Mouse (Mus musculus) liver, adult (tissue): ENCODE data around the gene Kcnj11.

Source experiments
- GATA4 ChIP-seq: IDR thresholded peaks from 2 replicates; pipeline ENCODE4 v1.6.1; 2014; ENCODE audit warnings: mild to moderate bottlenecking, low read length; ENCODE audit not compliant: insufficient replicate concordance

The Kcnj11 gene

DNA sequence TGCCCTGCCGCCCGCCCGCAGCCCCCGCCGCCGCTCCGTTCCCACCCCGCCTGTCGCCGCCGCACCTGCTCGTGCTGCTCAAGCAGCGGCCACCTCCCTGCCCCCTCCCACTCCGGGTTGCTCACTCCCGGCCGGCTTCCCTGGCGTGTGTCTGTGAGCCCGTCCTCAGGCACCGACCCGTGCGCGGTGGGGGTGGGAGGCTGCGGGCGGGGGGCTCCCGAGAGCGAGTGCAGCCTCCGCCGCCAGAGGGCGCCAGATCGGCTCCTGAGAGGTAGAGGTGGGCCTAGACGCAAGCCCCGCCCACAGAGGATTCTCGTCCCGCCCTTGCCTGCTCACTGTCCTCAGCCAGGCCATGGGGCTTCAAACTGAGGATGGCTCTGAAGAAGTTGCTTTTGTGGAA is at the start of gene Kcnj11:
Gene Kcnj11, minus strand, starts transcription at position 202 of the 400 bp plus-strand sequence.
- TF ChIP-seq GATA4: no peak

DNA sequence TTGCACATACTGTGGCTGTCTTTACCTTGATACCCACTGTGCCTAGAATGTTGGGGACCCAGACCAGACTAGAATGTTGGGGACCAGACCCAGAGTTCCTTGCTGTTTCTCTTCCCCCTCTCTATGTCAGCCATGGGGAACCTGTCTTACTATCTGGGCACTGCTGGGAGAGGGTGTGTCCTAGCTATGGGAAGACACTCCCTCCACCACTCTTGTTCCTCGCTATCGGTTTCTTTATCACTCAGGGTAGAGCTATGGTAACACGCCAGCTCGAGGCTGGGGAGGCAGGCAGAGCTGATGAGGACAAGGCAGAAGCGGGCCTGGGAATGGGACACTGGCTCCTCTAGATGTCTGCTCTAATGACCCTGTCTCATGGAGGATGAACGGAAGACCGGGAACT is 46.9 kb upstream of the Kcnj11 start:
- no peak for TF ChIP-seq GATA4

DNA sequence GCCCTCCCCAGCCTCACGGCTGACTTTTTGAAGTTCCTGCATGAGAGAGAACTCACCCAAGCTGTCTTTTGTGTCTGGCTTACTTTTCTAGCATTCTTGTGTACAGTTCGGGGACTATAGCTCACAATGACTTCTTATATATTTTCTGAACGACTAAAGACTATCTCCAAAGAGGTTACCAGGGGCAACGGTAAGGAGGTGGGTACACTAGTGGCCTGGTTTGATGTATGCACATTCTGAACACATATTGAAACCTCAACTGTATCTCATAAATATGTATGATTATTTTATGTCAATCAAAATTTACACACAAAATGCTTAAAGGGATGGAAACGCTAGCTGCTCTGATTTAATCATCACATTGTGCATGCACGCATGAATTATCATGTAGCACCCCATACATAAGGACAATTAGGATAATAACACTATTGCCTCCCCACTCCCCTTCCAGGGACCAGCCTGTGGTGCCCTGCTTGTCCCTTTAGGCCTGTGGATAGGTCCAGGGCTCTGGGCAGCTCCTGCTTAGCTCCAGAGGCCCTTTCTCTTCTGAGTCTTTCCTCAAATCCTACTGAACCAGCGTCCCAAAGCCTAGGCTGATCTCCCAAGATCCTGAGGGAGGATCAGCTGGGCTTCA is 46.2 kb upstream of the Kcnj11 start:
- TF ChIP-seq GATA4: no peak

DNA sequence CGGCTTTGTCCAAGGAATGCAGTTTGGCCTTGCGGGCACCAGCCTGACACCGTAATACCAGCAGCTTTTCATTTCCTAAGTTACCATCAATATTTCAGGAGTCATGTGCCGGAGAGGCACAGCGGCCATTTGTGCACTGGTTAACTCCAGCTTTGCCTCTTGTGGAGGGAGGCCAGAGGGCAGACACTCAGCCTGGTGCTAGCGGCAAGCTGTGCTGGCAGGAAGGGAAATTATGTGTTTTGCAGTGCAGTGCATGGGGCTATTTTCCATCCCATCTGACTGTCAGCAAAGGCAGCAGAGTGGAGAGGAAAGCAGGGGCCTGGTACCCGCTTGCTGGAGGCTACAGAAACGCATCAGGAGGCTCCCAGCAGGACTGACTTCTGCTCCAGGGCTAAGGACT is 43.5 kb upstream of the Kcnj11 start:
- TF ChIP-seq GATA4: no peak

DNA sequence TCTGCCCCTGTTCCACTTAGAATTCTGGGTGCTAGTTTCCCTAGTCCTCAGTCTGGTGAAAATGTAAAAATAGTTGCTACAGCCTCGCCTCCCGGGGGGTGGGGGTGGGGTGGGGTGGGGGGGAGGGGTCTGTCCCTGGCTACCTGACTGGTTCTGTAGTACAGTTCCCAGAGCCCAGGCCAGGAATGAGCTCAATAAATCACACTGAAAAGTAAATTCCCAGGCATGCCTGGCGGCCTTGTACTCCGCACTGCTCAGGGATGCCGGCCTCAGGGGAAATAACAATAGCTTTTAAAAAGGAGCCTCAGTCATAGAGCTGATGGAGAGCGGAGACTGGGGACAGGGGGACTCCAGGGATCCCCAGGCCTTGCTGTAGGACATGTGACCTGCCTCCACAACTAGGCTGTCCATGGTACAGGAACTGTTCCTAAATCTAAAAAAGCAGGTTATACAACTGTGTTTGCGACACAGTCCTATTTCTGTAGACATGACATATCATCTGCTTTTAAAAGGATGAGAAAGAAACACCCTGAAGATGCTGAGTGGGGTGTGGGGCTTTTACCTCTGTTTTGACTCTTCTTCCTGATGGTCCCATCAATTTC is 37.9 kb upstream of the Kcnj11 start:
- no peak for TF ChIP-seq GATA4

DNA sequence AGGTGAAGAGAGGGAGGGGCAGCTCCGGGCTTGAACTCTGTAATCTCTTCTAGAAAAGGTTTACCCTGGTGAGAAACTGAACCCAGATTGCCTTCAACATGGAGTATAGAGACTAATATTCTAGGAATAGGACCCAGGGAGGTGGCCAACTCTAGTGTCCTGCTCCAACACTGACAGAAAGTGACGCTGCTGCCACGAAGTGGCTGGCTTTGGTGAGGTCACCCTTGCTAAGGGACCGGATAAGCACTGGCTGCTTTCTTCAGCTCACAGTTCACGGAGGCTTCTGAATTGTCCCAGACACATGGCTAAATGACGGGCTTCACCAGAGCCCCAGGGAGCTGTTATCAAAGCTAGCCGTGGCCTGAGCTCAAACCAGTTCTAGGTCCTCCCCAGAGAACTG is 33.3 kb upstream of the Kcnj11 start:
- TF ChIP-seq GATA4: no peak

DNA sequence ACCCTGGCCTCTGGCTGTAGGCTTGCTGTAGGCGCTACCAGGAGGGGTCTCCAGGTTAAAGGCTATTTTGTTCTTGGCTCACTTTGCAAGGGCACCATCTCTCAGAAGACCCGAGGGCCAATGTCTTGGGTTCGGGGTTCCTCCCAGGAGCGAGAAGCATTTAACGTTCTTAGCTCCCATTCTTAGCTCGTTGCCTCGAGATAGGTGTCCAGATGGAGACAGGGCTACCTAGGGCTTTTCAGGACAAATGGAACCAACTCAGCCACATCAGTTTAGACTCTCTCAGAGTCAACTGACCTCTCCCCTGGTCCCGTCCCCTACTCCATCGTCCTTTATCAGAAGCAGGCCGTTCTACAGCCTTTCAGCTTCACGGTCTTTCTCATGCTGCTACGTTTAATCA is 31.7 kb upstream of the Kcnj11 start:
- no peak for TF ChIP-seq GATA4

DNA sequence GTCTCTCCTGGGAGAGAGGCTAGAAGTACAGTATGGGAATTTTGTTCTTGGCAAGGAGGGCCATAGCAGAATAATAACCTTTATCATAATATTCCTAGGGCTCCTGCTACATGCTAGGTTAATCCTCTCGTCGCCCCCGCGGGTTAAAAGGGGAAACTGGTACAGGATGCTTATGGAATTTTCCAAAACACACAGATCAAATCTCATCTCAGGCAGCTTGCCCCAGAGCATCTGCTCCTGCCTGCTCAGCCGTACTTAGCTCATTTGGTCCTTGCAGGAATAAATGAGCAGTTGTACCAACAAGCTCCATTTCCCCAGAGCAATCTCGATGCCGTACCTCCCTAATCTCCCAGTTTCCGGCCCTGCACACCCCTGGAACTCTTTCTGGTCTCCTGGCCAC is 31.2 kb upstream of the Kcnj11 start:
- no peak for TF ChIP-seq GATA4

DNA sequence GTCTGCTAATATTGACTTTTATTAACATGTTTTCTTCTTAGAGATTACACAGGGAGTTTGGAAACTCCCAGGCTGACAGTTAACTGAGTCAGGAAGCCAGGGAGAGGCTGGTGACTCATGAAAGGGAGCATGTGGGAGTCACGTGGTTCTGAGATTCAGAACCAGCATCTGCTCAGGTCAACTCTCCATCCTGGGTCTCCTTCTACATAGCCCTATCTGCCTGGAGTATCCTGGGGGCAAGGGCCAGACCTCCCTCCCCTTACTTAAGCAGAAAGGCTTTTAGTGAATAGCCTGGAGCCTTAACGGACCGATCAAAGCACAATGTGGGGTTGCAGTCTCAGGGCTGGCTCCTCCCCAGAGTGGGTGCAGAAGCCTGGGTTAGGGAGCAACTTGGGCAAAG is 30.7 kb upstream of the Kcnj11 start:
- no peak for TF ChIP-seq GATA4

DNA sequence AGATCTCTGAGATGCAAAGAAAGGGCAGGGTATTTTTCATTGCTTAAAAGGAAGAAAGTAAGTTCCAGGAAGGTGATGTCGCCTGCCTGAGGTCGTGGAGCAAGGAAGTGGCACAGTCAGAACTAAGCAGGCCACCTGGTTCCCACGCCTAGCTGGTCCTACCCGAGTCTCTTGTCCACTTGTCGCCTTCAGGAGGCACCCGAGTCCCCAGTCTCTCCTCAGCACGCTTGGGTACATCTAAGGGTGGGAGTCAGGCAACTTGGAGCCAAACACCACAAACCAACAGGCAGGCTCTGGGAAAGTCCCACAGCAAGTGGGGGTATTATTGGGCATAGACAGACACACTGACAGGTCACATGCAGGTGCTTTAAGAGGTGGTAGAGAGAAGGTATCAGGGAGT is 30.2 kb upstream of the Kcnj11 start:
- TF ChIP-seq GATA4: no peak

DNA sequence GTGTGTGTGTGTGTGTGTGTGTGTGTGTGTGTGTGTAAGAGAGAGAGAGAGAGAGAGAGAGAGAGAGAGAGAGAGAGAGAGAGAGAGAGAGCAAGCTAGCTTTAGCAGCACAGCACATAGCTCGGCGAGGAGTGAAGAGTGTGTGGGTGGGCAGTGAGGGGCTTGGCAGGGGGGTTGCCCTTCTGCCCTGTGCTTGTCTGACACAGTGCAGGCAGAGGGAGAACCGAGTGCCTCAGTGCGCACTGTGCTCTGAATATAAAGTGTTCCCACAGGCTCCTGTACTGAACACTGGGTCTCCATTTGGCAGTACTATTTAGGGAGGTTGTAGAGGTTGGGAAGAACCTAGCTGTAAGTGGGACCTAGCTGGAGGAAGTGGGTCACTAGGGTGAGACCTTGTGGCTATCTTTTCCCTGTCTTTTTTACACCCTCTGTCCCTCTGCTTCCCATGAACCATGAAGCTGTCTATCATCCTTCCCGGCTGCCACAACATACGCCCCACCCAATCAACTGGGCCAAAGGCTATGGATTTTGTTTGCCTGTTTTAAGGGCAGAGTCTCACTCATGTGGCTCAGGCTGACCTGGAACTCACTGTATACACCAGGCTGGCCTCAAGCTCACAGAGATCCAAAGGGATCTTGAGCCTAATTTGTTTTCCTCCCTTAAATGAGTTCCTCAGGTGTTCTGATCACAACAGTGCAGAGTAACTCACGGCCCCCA is 29.1 kb upstream of the Kcnj11 start:
- no peak for TF ChIP-seq GATA4

DNA sequence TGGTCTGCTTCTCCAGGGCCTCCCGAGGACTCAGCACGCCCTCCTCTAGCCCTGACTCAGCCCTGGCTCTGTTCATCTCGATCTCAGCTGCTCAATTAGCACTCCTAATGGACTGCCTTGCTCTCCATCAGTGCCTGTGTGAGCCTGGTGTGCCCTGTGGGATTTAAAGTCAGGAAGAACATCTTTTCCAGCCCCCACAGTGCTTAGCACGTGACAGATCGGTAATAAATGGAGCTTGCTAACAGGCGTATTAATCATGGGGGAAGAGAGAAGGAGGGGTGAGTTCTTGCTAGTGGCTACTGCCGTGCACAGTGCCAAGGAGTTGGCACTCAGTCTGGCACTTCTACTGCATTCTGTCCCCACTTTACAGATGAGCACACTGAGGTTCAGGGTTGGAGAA is 27.6 kb upstream of the Kcnj11 start:
- TF ChIP-seq GATA4: no peak

DNA sequence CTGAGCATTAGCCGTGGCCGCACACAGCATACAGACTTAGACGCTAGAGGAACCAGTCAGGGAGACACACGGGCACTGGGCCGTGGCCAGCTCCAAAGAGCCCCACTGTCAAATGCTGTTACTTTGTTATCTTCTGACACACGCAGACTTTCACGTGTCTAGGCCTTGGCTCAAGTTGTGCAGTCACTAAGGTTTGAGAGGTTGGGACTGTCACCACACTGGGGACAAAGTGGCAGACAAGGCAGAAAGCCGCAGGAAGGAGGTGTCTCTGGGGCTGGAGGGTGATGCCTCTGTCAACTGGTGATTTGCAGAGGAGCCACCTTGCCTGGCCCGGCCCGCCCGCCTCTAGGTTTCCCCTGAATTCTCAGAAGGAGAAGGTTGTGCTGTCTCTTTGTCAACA is 24.8 kb upstream of the Kcnj11 start:
- no peak for TF ChIP-seq GATA4

DNA sequence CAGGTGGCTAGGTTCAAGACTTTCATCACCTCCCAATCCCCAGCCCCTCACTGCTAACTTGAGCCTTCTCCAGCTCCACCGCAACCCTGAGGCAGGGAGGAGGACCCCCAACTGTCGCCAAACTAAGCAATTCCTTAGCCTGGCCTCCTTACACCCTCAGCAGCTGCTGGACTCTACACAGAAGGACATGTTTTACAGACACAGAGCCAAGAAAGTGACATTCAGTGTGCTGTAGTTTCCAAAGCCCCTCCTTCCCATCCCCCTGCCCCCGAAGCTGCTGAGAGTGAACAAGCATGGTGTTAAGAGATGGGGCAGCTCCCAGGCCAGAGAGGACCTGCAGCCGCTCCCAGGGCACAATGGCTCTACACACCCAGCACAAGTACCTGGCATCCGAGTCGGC is 23.9 kb upstream of the Kcnj11 start:
- no peak for TF ChIP-seq GATA4

DNA sequence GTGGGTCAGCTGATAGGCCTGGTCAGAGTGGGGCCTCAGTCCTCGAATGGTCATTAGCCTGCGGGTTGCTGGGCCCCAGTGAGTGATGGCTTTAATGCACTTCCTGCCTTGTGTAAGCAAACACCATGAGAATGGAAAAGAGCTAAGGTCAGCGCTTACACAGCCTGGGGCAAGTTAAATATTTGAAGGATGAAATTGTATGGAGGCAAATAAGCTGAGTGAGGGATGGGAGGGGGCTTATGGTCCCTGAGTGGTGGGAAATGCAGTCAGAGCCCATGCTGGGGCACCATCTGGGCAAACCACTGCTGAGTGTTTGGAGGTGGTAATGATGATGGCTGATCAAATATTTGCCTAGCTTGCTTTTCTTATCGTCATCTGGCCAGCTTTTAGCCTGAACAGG is 22.4 kb upstream of the Kcnj11 start:
- no peak for TF ChIP-seq GATA4

DNA sequence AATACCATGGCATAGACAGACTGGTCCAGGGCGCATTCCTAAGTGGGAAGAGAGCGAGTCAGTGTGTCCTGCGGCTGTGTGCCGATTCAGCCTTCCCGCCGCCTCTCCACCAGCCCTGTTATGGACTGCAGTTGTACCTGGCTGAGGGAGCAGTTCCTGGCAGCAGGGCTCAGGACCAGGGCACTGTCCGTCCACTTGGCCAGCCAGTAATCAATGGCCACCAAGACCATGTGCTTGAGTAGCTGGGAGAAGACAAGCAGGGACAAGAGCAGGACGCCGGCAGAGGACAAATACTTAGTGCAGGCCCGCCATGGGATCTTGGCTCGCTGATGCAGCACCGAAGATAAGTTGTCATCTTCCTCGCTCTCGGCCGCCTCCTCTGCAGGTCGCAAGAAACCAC is 16.5 kb upstream of the Kcnj11 start:
- TF ChIP-seq GATA4: no peak
